Mouse (Mus musculus): ENCODE measurements around the gene Rnpepl1.

Gene Rnpepl1

GRCm38 (mm10) chr1:92906779-92907631 is 3.6 kb upstream of the Rnpepl1 start, which contains the start of gene Dusp28:
Gene Dusp28, plus strand, starts transcription at chr1:92906981.
- peak; percentile 78 to 79 for DNase-seq (ENCODE audit: low spot score in 2 of 2)

- no peak for DNase-seq (ENCODE audit: low spot score in 2 of 2)
Measured at GRCm38 (mm10) chr1:92907632-92908360, 2.8 kb upstream of the Rnpepl1 start.

GRCm38 (mm10) chr1:92908664-92909063 is 1.9 kb upstream of the Rnpepl1 start:
- no peak for DNase-seq (ENCODE audit: low spot score in 2 of 2)

- DNase-seq (ENCODE audit: low spot score in 2 of 2), result no peak
Measured at GRCm38 (mm10) chr1:92909068-92909467, 1.5 kb upstream of the Rnpepl1 start.

- peak in 1 of 2 experiments; percentile 62 for DNase-seq (ENCODE audit: low spot score in 2 of 2)
Measured at GRCm38 (mm10) chr1:92910925-92911720, 540 bp downstream of the Rnpepl1 start.

- no peak for DNase-seq (ENCODE audit: low spot score in 2 of 2)
Measured at GRCm38 (mm10) chr1:92911721-92912138, 1.1 kb downstream of the Rnpepl1 start.

GRCm38 (mm10) chr1:92912286-92912685 is 1.7 kb downstream of the Rnpepl1 start:
- no peak for DNase-seq (ENCODE audit: low spot score in 2 of 2)

- DNase-seq (ENCODE audit: low spot score in 2 of 2), result no peak
Measured at GRCm38 (mm10) chr1:92914239-92914638, 3.7 kb downstream of the Rnpepl1 start.

GRCm38 (mm10) chr1:92914993-92915392 is 4.4 kb downstream of the Rnpepl1 start:
- no peak for DNase-seq (ENCODE audit: low spot score in 2 of 2)

- no peak for DNase-seq (ENCODE audit: low spot score in 2 of 2)
Measured at GRCm38 (mm10) chr1:92916725-92917124, 6.1 kb downstream of the Rnpepl1 start.

- no peak for DNase-seq (ENCODE audit: low spot score in 2 of 2)
Measured at GRCm38 (mm10) chr1:92919151-92919550, 8.6 kb downstream of the Rnpepl1 start.

- DNase-seq (ENCODE audit: low spot score in 2 of 2), result no peak
Measured at GRCm38 (mm10) chr1:92919775-92920174, 9.2 kb downstream of the Rnpepl1 start.

- no peak for DNase-seq (ENCODE audit: low spot score in 2 of 2)
Measured at GRCm38 (mm10) chr1:92920474-92921200, 10.1 kb downstream of the Rnpepl1 start.

GRCm38 (mm10) chr1:92921496-92921895 is 10.9 kb downstream of the Rnpepl1 start:
- DNase-seq (ENCODE audit: low spot score in 2 of 2), result no peak

GRCm38 (mm10) chr1:92930171-92930706 is 19.7 kb downstream of the Rnpepl1 start:
- DNase-seq (ENCODE audit: low spot score in 2 of 2), result no peak

GRCm38 (mm10) chr1:92933611-92934010 is 23.0 kb downstream of the Rnpepl1 start:
- no peak for DNase-seq (ENCODE audit: low spot score in 2 of 2)

- peak; percentile 96 for DNase-seq (ENCODE audit: low spot score in 2 of 2)
Measured at GRCm38 (mm10) chr1:92934182-92934827, 23.7 kb downstream of the Rnpepl1 start, which contains the start of gene Capn10. Gene Capn10, plus strand, starts transcription at chr1:92934376.

GRCm38 (mm10) chr1:92935054-92935962 is 24.7 kb downstream of the Rnpepl1 start:
- DNase-seq (ENCODE audit: low spot score in 2 of 2), result no peak

- DNase-seq (ENCODE audit: low spot score in 2 of 2), result no peak
Measured at GRCm38 (mm10) chr1:92935977-92936376, 25.4 kb downstream of the Rnpepl1 start.

Data from right cerebral cortex, postnatal 36 days (tissue).